ENCODE assay signal across 23 mouse cellular contexts in the genomic region with DNA sequence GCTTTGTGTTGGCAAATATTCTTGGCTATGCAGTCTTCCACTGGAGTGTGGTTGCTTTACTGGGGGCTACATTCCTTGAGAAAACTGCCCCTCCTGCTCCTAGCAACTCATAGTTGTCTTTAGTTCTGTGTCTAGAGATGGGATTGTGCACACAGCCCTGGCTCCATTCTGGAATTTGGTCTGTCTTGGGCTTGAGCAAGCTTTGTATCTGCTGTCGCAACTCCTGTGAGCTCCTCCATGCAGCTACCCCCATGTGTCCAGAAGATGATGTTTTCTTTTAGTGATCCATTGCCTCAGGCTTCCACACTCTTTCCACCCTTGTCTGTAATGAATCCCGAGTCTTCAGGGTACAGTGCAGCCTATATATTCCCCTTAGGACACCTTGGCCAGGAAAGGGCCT. TPM values are rescaled to one million over a fixed set of nuclear protein-coding genes. Genes with fewer than 3 reads are reported as not detected.
DNase-seq lines count a peak whose midpoint lies in the region; TF ChIP-seq lines count a peak whose summit lies in the region.
"Had no signal": no experiment of that assay in that cellular context is flagged by ENCODE, and none has a peak within 500 bp of the region (broad histone marks: within the 10 kb centered on the region; RNA-seq: fewer than 3 reads in every experiment).

No protein-coding gene starts in this region.

- peaks cover 32% of the 10 kb centered on the region for H3K4me1 ChIP-seq in liver, adult 2 months (ENCODE audit: control insufficient read depth, insufficient read depth, low read length)
- peaks cover 28% of the 10 kb centered on the region for H3K4me1 ChIP-seq in heart, embryonic 10.5 days

- no peak overlapping the region for H3K4me3 ChIP-seq in liver, adult 2 months (ENCODE audit: insufficient read depth, low read depth, low read length)
- H3K4me3 ChIP-seq in C2C12 (ENCODE audit: insufficient read depth, poor library complexity, severe bottlenecking) = no peak overlapping the region
- H3K4me3 ChIP-seq in heart, embryonic 10.5 days = no peak overlapping the region
- H3K4me3 ChIP-seq: embryonic facial prominence, embryonic 13.5 days; embryonic facial prominence, embryonic 15.5 days; erythroblast, embryonic 14.5 days; forebrain, embryonic 10.5 days; forebrain, embryonic 12.5 days had no signal

- H3K79me3 ChIP-seq in C2C12 (ENCODE audit: low read depth) = peaks cover 99% of the 10 kb centered on the region

- no peaks in the 10 kb centered on the region for H3K36me3 ChIP-seq in liver, adult 2 months (ENCODE audit: control insufficient read depth, insufficient read depth, low read length)
- peaks cover 70% of the 10 kb centered on the region for H3K36me3 ChIP-seq in C2C12 (ENCODE audit: control insufficient read depth, insufficient read depth)
- no peaks in the 10 kb centered on the region for H3K36me3 ChIP-seq in heart, embryonic 10.5 days
- H3K36me3 ChIP-seq: embryonic facial prominence, embryonic 13.5 days; embryonic facial prominence, embryonic 15.5 days; forebrain, embryonic 12.5 days had no signal

- no peak overlapping the region for H3K9ac ChIP-seq in liver, adult 2 months (ENCODE audit: low read depth, low read length)
- H3K9ac ChIP-seq: embryonic facial prominence, embryonic 13.5 days; embryonic facial prominence, embryonic 15.5 days; forebrain, embryonic 12.5 days had no signal

- no peaks in the 10 kb centered on the region for H3K27me3 ChIP-seq in liver, adult 2 months (ENCODE audit: control insufficient read depth, insufficient read depth, low read length)
- H3K27me3 ChIP-seq in C2C12 (ENCODE audit: control insufficient read depth, insufficient read depth, insufficient read length) = no peaks in the 10 kb centered on the region
- no peaks in the 10 kb centered on the region for H3K27me3 ChIP-seq in heart, embryonic 10.5 days (ENCODE audit: insufficient read depth, poor library complexity, severe bottlenecking)
- H3K27me3 ChIP-seq: embryonic facial prominence, embryonic 13.5 days; embryonic facial prominence, embryonic 15.5 days; Patski had no signal

- peak; percentile 70 for DNase-seq in liver, adult 2 months (ENCODE audit: extremely low read depth, low read depth, low spot score)
- no peak for DNase-seq in liver
- peak; percentile 48 for DNase-seq in adipocyte (ENCODE audit: low spot score)
- no peak for DNase-seq in layer of hippocampus, postnatal 36 days
- no peak for DNase-seq in heart, embryonic 10.5 days (ENCODE audit: low spot score)
- DNase-seq: adrenal gland, adult 2 months; adrenal gland, postnatal 10 days; adrenal gland, postnatal 25 days; B cell, adult 2 months; cerebellum, adult 11 months; cerebellum, adult 18-20 months; cerebellum, adult 8-10 months; cerebellum, adult 9-11 months; cerebellum, postnatal 36 days; embryo, embryonic 11 days had no signal

- H3K9me3 ChIP-seq in heart, embryonic 10.5 days = no peaks in the 10 kb centered on the region
- H3K9me3 ChIP-seq: embryonic facial prominence, embryonic 13.5 days; embryonic facial prominence, embryonic 15.5 days; forebrain, embryonic 10.5 days; forebrain, embryonic 12.5 days had no signal

- H3K79me2 ChIP-seq in liver, adult 2 months (ENCODE audit: control insufficient read depth, insufficient read depth, low read length) = peaks cover 57% of the 10 kb centered on the region
- H3K79me2 ChIP-seq in C2C12 (ENCODE audit: control insufficient read depth, insufficient read depth) = peaks cover 100% of the 10 kb centered on the region

- no peak for TF ChIP-seq POLR2A in liver, adult 2 months (IDR thresholded peaks at IDR 0.05; ENCODE audit: extremely low read depth, insufficient read depth, low read length)

- no peak overlapping the region for H3K27ac ChIP-seq in liver, adult 2 months (replicated peaks; ENCODE audit: insufficient read depth, low read depth, low read length)
- no peak overlapping the region for H3K27ac ChIP-seq in heart, embryonic 10.5 days
- H3K27ac ChIP-seq: embryonic facial prominence, embryonic 13.5 days; embryonic facial prominence, embryonic 15.5 days; forebrain, embryonic 10.5 days; forebrain, embryonic 12.5 days had no signal

- H3ac ChIP-seq in C2C12 (ENCODE audit: control insufficient read depth, insufficient read length, low read depth) = no peak overlapping the region

- 36% methylated on average over 2 of the region's 2 CpGs for WGBS in liver, adult 2 months
- WGBS in heart, embryonic 10.5 days = 89% methylated on average over 2 of the region's 2 CpGs

- TF ChIP-seq CTCF in liver, adult 2 months (IDR thresholded peaks at IDR 0.05; ENCODE audit: low read depth, low read length) = no peak
- no peak for TF ChIP-seq CTCF in C2C12 (IDR thresholded peaks at IDR 0.05; ENCODE audit: control insufficient read depth, insufficient read depth, insufficient read length)

TF ChIP-seq in C2C12, 6 proteins besides CTCF, POLR2A, EP300 and RAD21:
- TF ChIP-seq FOSL1 (IDR thresholded peaks at IDR 0.05; ENCODE audit: insufficient read depth, low read length, poor library complexity, severe bottlenecking) = no peak
- peak; percentile 9 for TF ChIP-seq CEBPB (IDR thresholded peaks at IDR 0.05; ENCODE audit: low read depth)

RNA-seq across cellular contexts. Expression of a gene that starts 5.9 kb away (rescaled TPM):
- total RNA-seq in liver, adult 2 months (2014; rRNA removed) = 21.4 and 21.5 TPM in 2 replicates
- polyA plus RNA-seq in liver, adult 2 months (2012; rRNA removed) = 11.9 and 15.7 TPM in 2 replicates
- polyA plus RNA-seq in C2C12 (2012; fragmentation: generic; extraction: Trizol) = 89.8 TPM
- 10 to 100 TPM; 52.5 to 53.3 TPM for total RNA-seq in layer of hippocampus, postnatal 36 days (2021)
- 14.4 and 21.0 TPM in 2 replicates for polyA plus RNA-seq in heart, embryonic 10.5 days (2016; fragmentation: Nextera tagmentation; extraction: Ambion mirVana)
- total RNA-seq: MEL had no signal

Comparison
In these comparisons a context has a peak if more than half of its experiments do, and no peak if none do; other contexts are left out.
1. DNase-seq: peak in liver, adult 2 months (single experiment) and adipocyte (single experiment); none in liver (single experiment), layer of hippocampus, postnatal 36 days (0 of 2) and heart, embryonic 10.5 days (single experiment).